Mouse (Mus musculus): ENCODE results near the gene Olfr509.
"Not testable (repeated sequence)": the region's sequence is repeated elsewhere in the genome, so short reads cannot be mapped to it uniquely, and the experiment has no call there.

Gene Olfr509

DNA sequence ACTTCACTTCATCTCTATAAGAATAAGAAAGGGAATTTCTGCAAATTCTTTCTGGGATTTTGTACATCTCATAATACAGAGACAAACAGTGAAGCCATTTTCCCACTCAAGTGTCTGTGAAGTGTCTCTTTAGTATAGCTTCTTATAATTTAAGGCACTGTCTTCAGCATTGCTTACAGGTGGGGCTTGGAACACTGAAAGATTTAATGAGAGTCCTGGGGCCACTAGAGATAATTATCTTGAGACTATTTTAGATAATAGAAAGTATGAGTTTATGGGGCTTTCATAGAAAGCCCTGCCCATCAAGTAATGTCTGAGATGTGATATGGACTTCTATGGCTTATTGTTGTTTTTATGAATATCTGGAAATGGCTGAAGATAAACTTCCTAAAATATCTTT, at the start of gene Olfr509:
Gene Olfr509, minus strand, starts transcription at position 101 of the 400 bp plus-strand sequence.
- DNase-seq (ENCODE audit: low read depth): no peak

GRCm38 (mm10) chr7:108678886-108679285, 27.2 kb upstream of the Olfr509 start:
- no peak for DNase-seq (ENCODE audit: low read depth)

DNA sequence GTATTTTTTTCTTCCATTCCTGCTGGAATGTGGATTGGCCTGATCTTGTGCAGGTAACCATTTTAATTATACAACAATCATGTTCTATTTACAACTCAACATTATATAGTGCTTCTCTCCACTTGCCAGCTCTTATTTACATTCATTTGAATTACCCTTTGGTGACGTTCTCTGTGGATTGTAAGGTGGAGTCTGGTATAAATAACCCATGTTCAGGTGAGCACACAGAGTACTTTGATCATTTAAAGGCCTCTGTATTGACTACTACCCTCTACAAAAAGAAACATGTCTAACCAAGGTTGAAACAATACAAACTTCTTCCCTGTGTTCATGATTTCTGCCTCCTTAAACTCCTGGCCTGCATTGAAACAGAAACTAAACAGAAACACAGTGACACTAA, 19.4 kb upstream of the Olfr509 start:
- DNase-seq (ENCODE audit: low read depth): no peak

- DNase-seq (ENCODE audit: low read depth): no peak
These were observed 14.4 kb upstream of the Olfr509 start, which contains the start of gene Olfr510 for GRCm38 (mm10) chr7:108666118-108666517. Olfr510 (plus strand) TSS chr7:108666418.

DNA sequence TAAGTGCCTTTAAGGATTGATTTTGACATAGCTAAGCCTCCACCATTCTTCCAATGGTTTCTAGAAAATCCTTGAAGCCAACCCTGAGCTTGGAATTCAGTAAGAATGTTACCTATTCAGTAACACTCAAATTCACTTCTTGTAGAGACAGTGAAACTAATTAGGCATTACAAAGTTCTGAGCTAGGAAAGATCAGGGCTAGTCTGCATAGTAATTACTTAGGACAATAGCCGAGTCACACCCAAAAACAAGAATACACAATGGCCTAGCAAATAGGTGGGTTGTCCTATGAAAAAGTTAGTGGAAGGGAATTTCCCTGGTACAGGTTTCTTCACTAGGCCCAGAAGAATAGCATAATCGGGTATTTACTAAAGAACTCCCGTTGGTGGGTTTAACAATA, 10.7 kb upstream of the Olfr509 start:
- DNase-seq (ENCODE audit: low read depth): no peak

DNA sequence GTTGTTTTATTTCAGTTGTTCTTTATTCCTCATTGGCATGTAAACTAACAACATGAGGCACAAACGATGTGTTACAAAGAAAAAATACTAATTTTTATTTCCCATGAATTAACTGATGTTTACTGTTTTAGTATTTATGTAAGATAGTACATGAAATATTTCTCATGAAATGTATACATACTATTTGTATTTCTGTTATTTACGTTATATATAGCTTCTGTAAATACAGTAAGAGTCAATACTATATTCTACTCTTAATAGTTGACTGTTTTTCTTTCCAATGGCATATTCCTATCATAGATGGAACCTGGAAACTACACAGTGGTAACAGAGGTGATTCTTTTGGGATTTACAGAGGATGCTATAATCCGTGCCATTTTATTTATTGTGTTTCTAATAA, 22.0 kb downstream of the Olfr509 start, which contains the start of gene Olfr508:
Gene Olfr508, plus strand, starts transcription at position 301 of the 400 bp plus-strand sequence.
- DNase-seq (ENCODE audit: low read depth): no peak

DNA sequence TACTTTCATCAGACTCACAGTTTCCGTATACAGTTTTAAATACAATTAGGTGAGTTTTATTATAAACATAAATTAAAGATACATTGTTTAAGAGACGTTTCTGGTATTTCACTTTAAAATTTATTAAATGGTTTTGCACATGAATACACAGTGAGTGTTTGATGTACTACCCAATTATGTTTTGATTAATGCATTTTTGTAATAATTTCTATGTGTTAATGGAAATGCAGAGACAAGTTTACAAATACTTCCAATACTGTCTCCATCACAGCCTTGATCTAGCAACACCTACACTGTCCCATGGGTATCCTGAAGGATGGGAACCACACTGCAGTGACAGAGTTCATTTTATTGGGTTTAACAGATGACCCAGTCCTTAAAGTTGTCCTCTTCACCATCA, 30.2 kb downstream of the Olfr509 start, which contains the start of gene Olfr507:
Gene Olfr507, plus strand, starts transcription at position 301 of the 400 bp plus-strand sequence.
- DNase-seq (ENCODE audit: low read depth): no peak

- not testable (repeated sequence) for DNase-seq (ENCODE audit: low read depth)
These were observed 34.9 kb downstream of the Olfr509 start for GRCm38 (mm10) chr7:108616781-108617180.

- DNase-seq (ENCODE audit: low read depth): no peak
These were observed 37.6 kb downstream of the Olfr509 start for GRCm38 (mm10) chr7:108614110-108614509.

- DNase-seq (ENCODE audit: low read depth): no peak
These were observed 41.2 kb downstream of the Olfr509 start, which contains the start of gene Olfr506 for GRCm38 (mm10) chr7:108610487-108610886. Olfr506 (plus strand) TSS chr7:108610787.

- not testable (repeated sequence) for DNase-seq (ENCODE audit: low read depth)
These were observed 49.8 kb downstream of the Olfr509 start for GRCm38 (mm10) chr7:108601916-108602315.

All from 416B (cell line).